ENCODE assay signal across 17 mouse cellular contexts in genomic region chr2:114670983-114671382, GRCm38 (mm10). TPM values are rescaled to one million over a fixed set of nuclear protein-coding genes. Genes with fewer than 3 reads are reported as not detected.
A peak's percentile ranks its signal among the peaks of the same experiment; 100 is the strongest.
DNase-seq lines count a peak whose midpoint lies in the region.
"Had no signal": no experiment of that assay in that cellular context is flagged by ENCODE, and none has a peak within 500 bp of the region (broad histone marks: within the 10 kb centered on the region; RNA-seq: fewer than 3 reads in every experiment).

No protein-coding gene starts in this region.

- DNase-seq in 3T3-L1 (ENCODE audit: low read depth, low spot score) (peak; percentile 72), 416B (ENCODE audit: low read depth) (peak; percentile 75), adipocyte (ENCODE audit: low spot score) (peak; percentile 41)
- peak; percentile 19 for DNase-seq in Muller cell, postnatal 12 days (ENCODE audit: inconsistent ontology term)
- DNase-seq in layer of hippocampus, adult 9-11 months: no peak
- no peak for DNase-seq in kidney, adult 11 months
- no peak for DNase-seq in gastrocnemius, postnatal 10 days
- DNase-seq: adrenal gland, adult 2 months; adrenal gland, postnatal 10 days; adrenal gland, postnatal 25 days; cerebellum, adult 11 months; cerebellum, adult 18-20 months; cerebellum, adult 8-10 months; cerebellum, adult 9-11 months; cerebellum, postnatal 14 days; cerebellum, postnatal 36 days; forebrain, postnatal 0 days had no signal

RNA-seq across cellular contexts. Expression of gene Dph6, which starts 16.2 kb away (rescaled TPM):
- 1 to 10 TPM; 4.6 to 7.9 TPM for total RNA-seq in gastrocnemius, postnatal 10 days (2021)

Comparison
In these comparisons a context has a peak if more than half of its experiments do, and no peak if none do; other contexts are left out.
1. DNase-seq: peak in 3T3-L1 (single experiment), 416B (single experiment), Muller cell, postnatal 12 days (single experiment) and adipocyte (single experiment); none in layer of hippocampus, adult 9-11 months (single experiment), kidney, adult 11 months (single experiment) and gastrocnemius, postnatal 10 days (single experiment).